ENCODE assay signal across 28 mouse cellular contexts in genomic region chr3:138221116-138221515, GRCm38 (mm10). TPM values are rescaled to one million over a fixed set of nuclear protein-coding genes. Genes with fewer than 3 reads are reported as not detected.
DNase-seq lines count a peak whose midpoint lies in the region; ATAC-seq and TF ChIP-seq lines count a peak whose summit lies in the region.
"Had no signal": no experiment of that assay in that cellular context is flagged by ENCODE, and none has a peak within 500 bp of the region (broad histone marks: within the 10 kb centered on the region; RNA-seq: fewer than 3 reads in every experiment).

No protein-coding gene starts in this region.

- H3K9me3 ChIP-seq in liver, postnatal 0 days (ENCODE audit: low read length) = no peaks in the 10 kb centered on the region
- H3K9me3 ChIP-seq in midbrain, embryonic 16.5 days (replicated peaks; ENCODE audit: control insufficient read depth, low read length, poor library complexity, severe bottlenecking) = no peaks in the 10 kb centered on the region
- no peaks in the 10 kb centered on the region for H3K9me3 ChIP-seq in midbrain, embryonic 13.5 days
- H3K9me3 ChIP-seq: embryonic facial prominence, embryonic 10.5 days; embryonic facial prominence, embryonic 12.5 days; forebrain, embryonic 13.5 days; G1E had no signal

- no peak for TF ChIP-seq POLR2A in liver, adult 2 months (IDR thresholded peaks at IDR 0.05; ENCODE audit: extremely low read depth, insufficient read depth, low read length)

- no peaks in the 10 kb centered on the region for H3K79me2 ChIP-seq in liver, adult 2 months (ENCODE audit: control insufficient read depth, insufficient read depth, low read length)

- H3K36me3 ChIP-seq in liver, adult 2 months (ENCODE audit: control insufficient read depth, insufficient read depth, low read length) = no peaks in the 10 kb centered on the region
- H3K36me3 ChIP-seq in liver, postnatal 0 days (replicated peaks; ENCODE audit: insufficient read depth, low read length) = no peaks in the 10 kb centered on the region
- H3K36me3 ChIP-seq in midbrain, embryonic 16.5 days (ENCODE audit: control insufficient read depth, insufficient read depth, low read length) = no peaks in the 10 kb centered on the region
- no peaks in the 10 kb centered on the region for H3K36me3 ChIP-seq in midbrain, embryonic 13.5 days
- H3K36me3 ChIP-seq: embryonic facial prominence, embryonic 10.5 days; embryonic facial prominence, embryonic 12.5 days; G1E had no signal

- no peak for TF ChIP-seq CTCF in liver, adult 2 months (IDR thresholded peaks at IDR 0.05; ENCODE audit: low read depth, low read length)
- no peak for TF ChIP-seq CTCF in liver, postnatal 0 days (IDR thresholded peaks at IDR 0.05; ENCODE audit: low read depth)

- TF ChIP-seq EP300 in liver, postnatal 0 days (IDR thresholded peaks at IDR 0.05; ENCODE audit: low read depth) = no peak

- peak; percentile 11 for DNase-seq in heart, adult 11 months
- DNase-seq in heart, adult 18-20 months = no peak
- peak; percentile 67 for DNase-seq in liver, adult 2 months (ENCODE audit: extremely low read depth, low read depth, low spot score)
- no peak for DNase-seq in liver, postnatal 0 days
- DNase-seq: adrenal gland, adult 8-10 months; adrenal gland, postnatal 14 days; adrenal gland, postnatal 36 days; B cell, adult 2 months; cerebellum, adult 11-12 months; cerebellum, adult 2 months; cerebellum, adult 9-10 months; cerebellum, postnatal 10 days; cerebellum, postnatal 25 days had no signal

- H3K9ac ChIP-seq in liver, adult 2 months (ENCODE audit: low read depth, low read length) = no peak overlapping the region
- no peak overlapping the region for H3K9ac ChIP-seq in liver, postnatal 0 days (replicated peaks)
- no peak overlapping the region for H3K9ac ChIP-seq in midbrain, embryonic 16.5 days (ENCODE audit: low read depth, low read length)
- no peak overlapping the region for H3K9ac ChIP-seq in midbrain, embryonic 13.5 days (replicated peaks)
- H3K9ac ChIP-seq: embryonic facial prominence, embryonic 12.5 days; forebrain, embryonic 13.5 days had no signal

- no peak overlapping the region for H3K4me3 ChIP-seq in liver, adult 2 months (ENCODE audit: insufficient read depth, low read depth, low read length)
- no peak overlapping the region for H3K4me3 ChIP-seq in liver, postnatal 0 days (ENCODE audit: low read depth, low read length)
- no peak overlapping the region for H3K4me3 ChIP-seq in midbrain, embryonic 16.5 days (ENCODE audit: low read depth, low read length)
- no peak overlapping the region for H3K4me3 ChIP-seq in midbrain, embryonic 13.5 days (replicated peaks)
- H3K4me3 ChIP-seq: embryonic facial prominence, embryonic 10.5 days; embryonic facial prominence, embryonic 12.5 days; forebrain, embryonic 13.5 days had no signal

- H3K27me3 ChIP-seq in liver, adult 2 months (ENCODE audit: control insufficient read depth, insufficient read depth, low read length) = no peaks in the 10 kb centered on the region
- H3K27me3 ChIP-seq in liver, postnatal 0 days (ENCODE audit: insufficient read depth, low read length) = no peaks in the 10 kb centered on the region
- H3K27me3 ChIP-seq in midbrain, embryonic 16.5 days (ENCODE audit: control insufficient read depth, insufficient read depth, low read depth, low read length) = no peaks in the 10 kb centered on the region
- no peaks in the 10 kb centered on the region for H3K27me3 ChIP-seq in midbrain, embryonic 13.5 days
- H3K27me3 ChIP-seq: CH12.LX; embryonic facial prominence, embryonic 12.5 days; forebrain, embryonic 13.5 days; Patski had no signal

- H3K4me2 ChIP-seq in liver, postnatal 0 days (ENCODE audit: low read depth, low read length) = no peak overlapping the region
- H3K4me2 ChIP-seq in midbrain, embryonic 16.5 days (ENCODE audit: low read length) = no peak overlapping the region
- H3K4me2 ChIP-seq in midbrain, embryonic 13.5 days (replicated peaks) = no peak overlapping the region
- H3K4me2 ChIP-seq: embryonic facial prominence, embryonic 12.5 days; forebrain, embryonic 13.5 days had no signal

- WGBS in liver, adult 2 months = 41% methylated on average over 11 of the region's 11 CpGs
- 76% methylated on average over 11 of the region's 11 CpGs for WGBS in liver, postnatal 0 days (ENCODE audit: insufficient replicate concordance)
- 60% methylated on average over 11 of the region's 11 CpGs for WGBS in midbrain, embryonic 16.5 days
- WGBS in midbrain, embryonic 13.5 days = 69% methylated on average over 11 of the region's 11 CpGs

- ATAC-seq in liver, postnatal 0 days = no peak
- ATAC-seq in midbrain, embryonic 16.5 days = peak; percentile 60; the same call in 1 of the 2 replicates
- no peak for ATAC-seq in midbrain, embryonic 13.5 days
- ATAC-seq in granulocyte monocyte progenitor cell, adult 5-6 weeks (replicated peaks; ENCODE audit: poor library complexity, severe bottlenecking) = 0 out of 2 replicates have a peak, but pooled peaks have one; percentile 24
- ATAC-seq: activated CD4-positive, CD25-positive, alpha-beta regulatory T cell, adult 4 months; CD4-positive, CD25-positive, alpha-beta regulatory T cell, adult 4 months; forebrain, embryonic 13.5 days; Patski had no signal

- peaks cover 25% of the 10 kb centered on the region for H3K4me1 ChIP-seq in liver, adult 2 months (ENCODE audit: control insufficient read depth, insufficient read depth, low read length)
- H3K4me1 ChIP-seq in liver, postnatal 0 days (ENCODE audit: insufficient read depth) = peaks cover 15% of the 10 kb centered on the region
- no peaks in the 10 kb centered on the region for H3K4me1 ChIP-seq in midbrain, embryonic 16.5 days (ENCODE audit: control insufficient read depth, insufficient read depth, low read length)
- no peaks in the 10 kb centered on the region for H3K4me1 ChIP-seq in midbrain, embryonic 13.5 days (replicated peaks)
- H3K4me1 ChIP-seq: embryonic facial prominence, embryonic 12.5 days; forebrain, embryonic 13.5 days had no signal

- no peak overlapping the region for H3K27ac ChIP-seq in liver, adult 2 months (replicated peaks; ENCODE audit: insufficient read depth, low read depth, low read length)
- H3K27ac ChIP-seq in liver, postnatal 0 days (ENCODE audit: low read depth) = no peak overlapping the region
- H3K27ac ChIP-seq in midbrain, embryonic 16.5 days (ENCODE audit: low read length) = no peak overlapping the region
- no peak overlapping the region for H3K27ac ChIP-seq in midbrain, embryonic 13.5 days
- H3K27ac ChIP-seq: embryonic facial prominence, embryonic 10.5 days; embryonic facial prominence, embryonic 12.5 days; forebrain, embryonic 13.5 days had no signal

RNA-seq across cellular contexts. Expression of gene Adh7, which starts 3.6 kb away (rescaled TPM):
- total RNA-seq in heart, adult 18-20 months (2021) = under 1 TPM; 0.45 to 0.93 TPM
- total RNA-seq in liver, adult 2 months (2014; rRNA removed) = 1.2 and 1.5 TPM in 2 replicates
- 0.40 and 1.7 TPM in 2 replicates for polyA plus RNA-seq in liver, adult 2 months (2012; rRNA removed)
- polyA plus RNA-seq in liver, postnatal 0 days (2015; fragmentation: Nextera tagmentation; extraction: Ambion mirVana) = 6.2 and 6.7 TPM in 2 replicates
- polyA plus RNA-seq in midbrain, embryonic 16.5 days (2015; fragmentation: Nextera tagmentation; extraction: Ambion mirVana) = 1.3 and 1.6 TPM in 2 replicates
- 0.46 and 0.66 TPM in 2 replicates for polyA plus RNA-seq in midbrain, embryonic 13.5 days (2015; fragmentation: Nextera tagmentation; extraction: Ambion mirVana)
- total RNA-seq in granulocyte monocyte progenitor cell, adult 5-6 weeks (2014; fragmentation: Nextera tagmentation) = not detected in 2 replicates
- not detected in 2 replicates for total RNA-seq in granulocyte monocyte progenitor cell, adult 5-6 weeks (2017)
- total RNA-seq: CH12.LX had no signal
- polyA plus RNA-seq: activated CD4-positive, CD25-positive, alpha-beta regulatory T cell, adult 4 months; CD4-positive, CD25-positive, alpha-beta regulatory T cell, adult 4 months; cerebellum, adult 2 months; embryonic facial prominence, embryonic 10.5 days; forebrain, embryonic 13.5 days; G1E had no signal

RNA-seq across cellular contexts. Expression of gene 4930579F01Rik, which starts 27.5 kb away (rescaled TPM):
- total RNA-seq in heart, adult 18-20 months (2021) = not detected
- total RNA-seq in liver, adult 2 months (2014; rRNA removed) = not detected in 2 replicates
- not detected in 2 replicates for polyA plus RNA-seq in liver, adult 2 months (2012; rRNA removed)
- not detected in 2 replicates for polyA plus RNA-seq in liver, postnatal 0 days (2015; fragmentation: Nextera tagmentation; extraction: Ambion mirVana)
- polyA plus RNA-seq in midbrain, embryonic 16.5 days (2015; fragmentation: Nextera tagmentation; extraction: Ambion mirVana) = not detected in 2 replicates
- not detected in 2 replicates for polyA plus RNA-seq in midbrain, embryonic 13.5 days (2015; fragmentation: Nextera tagmentation; extraction: Ambion mirVana)
- total RNA-seq in granulocyte monocyte progenitor cell, adult 5-6 weeks (2014; fragmentation: Nextera tagmentation) = not detected in 2 replicates
- not detected in 2 replicates for total RNA-seq in granulocyte monocyte progenitor cell, adult 5-6 weeks (2017)
- total RNA-seq: adrenal gland, adult 18-20 months; adrenal gland, adult 8-10 months; adrenal gland, postnatal 14 days; adrenal gland, postnatal 36 days; CH12.LX; G1E had no signal
- polyA plus RNA-seq: activated CD4-positive, CD25-positive, alpha-beta regulatory T cell, adult 4 months; CD4-positive, CD25-positive, alpha-beta regulatory T cell, adult 4 months; cerebellum, adult 2 months; cortical plate, adult 2 months; embryonic facial prominence, embryonic 10.5 days; embryonic facial prominence, embryonic 14.5 days; forebrain, embryonic 11.5 days; forebrain, embryonic 13.5 days; G1E; Patski had no signal

RNA-seq across cellular contexts. Expression of gene Adh1, which starts 39.7 kb away (rescaled TPM):
- total RNA-seq in heart, adult 18-20 months (2021) = 10 to 100 TPM; 31.3 to 42.9 TPM
- 2,711 and 3,373 TPM in 2 replicates for total RNA-seq in liver, adult 2 months (2014; rRNA removed)
- polyA plus RNA-seq in liver, adult 2 months (2012; rRNA removed) = 3,177 and 3,191 TPM in 2 replicates
- 434 and 496 TPM in 2 replicates for polyA plus RNA-seq in liver, postnatal 0 days (2015; fragmentation: Nextera tagmentation; extraction: Ambion mirVana)
- polyA plus RNA-seq in midbrain, embryonic 16.5 days (2015; fragmentation: Nextera tagmentation; extraction: Ambion mirVana) = 1.1 TPM in 2 replicates
- 0.81 and 0.97 TPM in 2 replicates for polyA plus RNA-seq in midbrain, embryonic 13.5 days (2015; fragmentation: Nextera tagmentation; extraction: Ambion mirVana)
- not detected in 2 replicates for total RNA-seq in granulocyte monocyte progenitor cell, adult 5-6 weeks (2014; fragmentation: Nextera tagmentation)
- total RNA-seq in granulocyte monocyte progenitor cell, adult 5-6 weeks (2017) = not detected in 2 replicates
- total RNA-seq: CH12.LX had no signal
- polyA plus RNA-seq: embryonic facial prominence, embryonic 10.5 days; G1E had no signal

Comparison
In these comparisons a context has a peak if more than half of its experiments do, and no peak if none do; other contexts are left out.
1. DNase-seq: peak in heart, adult 11 months (single experiment) and liver, adult 2 months (single experiment); none in heart, adult 18-20 months (0 of 2) and liver, postnatal 0 days (single experiment).
2. ATAC-seq: peak in midbrain, embryonic 16.5 days (single experiment) and granulocyte monocyte progenitor cell, adult 5-6 weeks (single experiment); none in liver, postnatal 0 days (single experiment) and midbrain, embryonic 13.5 days (single experiment).
3. RNA of gene Adh1, which starts 39.7 kb away (polyA plus RNA-seq): 3,177 to 3,191 TPM in liver, adult 2 months and 434 to 496 TPM in liver, postnatal 0 days; 1.1 TPM in midbrain, embryonic 16.5 days and 0.81 to 0.97 TPM in midbrain, embryonic 13.5 days; every median in the first group is over 100 times any median in the second.